Mouse (Mus musculus): ENCODE results near the gene Glrx5. TPM values are rescaled to one million over a fixed set of nuclear protein-coding genes. Genes with fewer than 3 reads are reported as not detected.

Glrx5 gene
- polyA plus RNA-seq, 1 experiment from 2014 or later: 719 TPM

DNA sequence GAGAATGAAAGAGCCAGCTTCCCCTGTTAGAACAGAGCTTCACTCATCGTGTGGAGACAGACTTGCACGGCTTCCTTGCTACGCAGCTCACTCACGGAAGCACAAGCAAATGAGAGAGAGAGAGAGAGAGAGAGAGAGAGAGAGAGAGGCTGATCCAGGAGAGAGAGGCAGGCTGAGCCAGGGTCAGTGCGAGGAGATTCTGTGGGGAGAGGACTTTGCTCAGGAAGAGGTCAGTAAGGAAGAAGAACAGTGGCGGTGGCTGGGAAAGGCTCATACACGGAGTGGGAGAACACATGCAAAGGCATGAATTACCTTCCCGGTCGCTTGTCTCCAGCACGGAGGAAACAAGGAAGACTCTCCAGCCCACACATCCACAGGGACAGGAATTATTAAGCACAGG is 35.3 kb upstream of the Glrx5 start:
- 0 out of 2 replicates have a peak, but pooled peaks cover 3% of the 10 kb centered on the region for H3K27me3 ChIP-seq (replicated peaks)
- no peaks in the 10 kb centered on the region for H3K36me3 ChIP-seq
- H3K4me3 ChIP-seq: no peak overlapping the region
- H3K4me2 ChIP-seq: no peak overlapping the region
- ATAC-seq: no peak
- no peaks in the 10 kb centered on the region for H3K9me3 ChIP-seq (replicated peaks)
- H3K27ac ChIP-seq: no peak overlapping the region
- WGBS (ENCODE audit: insufficient replicate concordance): 79% methylated on average over 10 of the region's 10 CpGs
- H3K9ac ChIP-seq: no peak overlapping the region
- peaks cover 91% of the 10 kb centered on the region for H3K4me1 ChIP-seq

DNA sequence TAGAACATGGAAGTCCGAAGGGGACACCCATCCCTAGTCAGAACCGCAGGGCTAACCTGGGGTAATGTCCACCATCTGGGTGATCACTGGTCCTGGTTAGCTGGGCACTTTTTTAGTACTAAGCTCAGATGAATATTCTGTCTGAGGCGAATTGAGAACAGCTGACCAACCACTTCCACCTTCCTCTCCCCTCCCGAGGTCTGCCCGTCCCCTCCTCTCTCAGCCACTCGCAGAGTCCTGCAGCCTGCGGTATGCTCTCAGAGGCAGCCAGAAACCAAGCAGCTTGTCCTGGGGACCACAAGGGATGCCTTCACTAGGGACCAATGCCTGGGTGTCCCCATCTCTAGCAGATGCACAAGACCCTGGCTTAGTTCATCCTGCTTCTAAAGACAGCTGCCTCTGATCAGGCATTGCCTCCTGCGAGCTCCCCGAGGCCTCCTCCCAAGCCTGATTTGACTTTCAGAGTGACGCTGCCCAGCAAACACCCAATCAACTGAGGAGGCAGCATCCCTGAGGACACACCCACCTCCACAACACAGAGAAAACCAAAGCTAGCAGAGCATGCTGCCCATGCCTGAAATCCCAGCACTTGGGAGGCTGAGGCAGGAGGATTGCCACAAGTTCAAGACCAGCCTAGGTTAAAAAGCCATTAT is 34.7 kb upstream of the Glrx5 start:
- Histone ChIP-seq H3K4me3 (no peak overlapping the region), H3K4me2 (peak overlapping the region; percentile 38; the same call in 1 of the 2 replicates), H3K9ac (no peak overlapping the region), H3K4me1 (peaks cover 91% of the 10 kb centered on the region), H3K27ac (peak overlapping the region; percentile 38; the same call in 1 of the 2 replicates), H3K27me3 (replicated peaks) (0 out of 2 replicates have a peak, but pooled peaks cover 3% of the 10 kb centered on the region), H3K36me3 (no peaks in the 10 kb centered on the region), H3K9me3 (replicated peaks) (no peaks in the 10 kb centered on the region)
- peak; percentile 24; the same call in 1 of the 2 replicates for ATAC-seq
- 46% methylated on average over 10 of the region's 10 CpGs for WGBS (ENCODE audit: insufficient replicate concordance)

DNA sequence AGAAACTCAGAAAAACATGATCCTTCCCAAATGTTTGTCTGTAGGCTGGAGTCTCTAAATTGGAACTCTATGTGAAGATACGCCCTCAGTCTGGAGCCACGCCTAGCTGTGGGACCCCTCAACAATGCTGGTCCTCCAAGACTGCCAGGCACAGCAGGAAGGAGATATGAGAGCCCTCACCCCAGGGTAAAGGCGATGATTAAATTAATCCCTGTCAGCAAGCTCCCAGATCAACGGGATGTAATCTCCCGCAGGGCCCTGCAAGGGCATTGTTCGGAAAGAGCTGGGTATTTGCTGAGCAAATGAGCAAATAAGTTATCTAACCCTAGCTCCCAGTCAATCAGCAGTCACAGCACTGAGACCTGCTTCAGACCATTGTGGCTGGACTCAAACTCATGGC is 33.9 kb upstream of the Glrx5 start:
- Histone ChIP-seq H3K9me3 (replicated peaks) (no peaks in the 10 kb centered on the region), H3K27ac (peak overlapping the region; percentile 42), H3K36me3 (no peaks in the 10 kb centered on the region), H3K9ac (no peak overlapping the region), H3K4me3 (no peak overlapping the region), H3K4me2 (no peak overlapping the region), H3K27me3 (replicated peaks) (0 out of 2 replicates have a peak, but pooled peaks cover 3% of the 10 kb centered on the region), H3K4me1 (peaks cover 95% of the 10 kb centered on the region)
- WGBS (ENCODE audit: insufficient replicate concordance): 39% methylated on average over 6 of the region's 6 CpGs
- ATAC-seq: no peak

DNA sequence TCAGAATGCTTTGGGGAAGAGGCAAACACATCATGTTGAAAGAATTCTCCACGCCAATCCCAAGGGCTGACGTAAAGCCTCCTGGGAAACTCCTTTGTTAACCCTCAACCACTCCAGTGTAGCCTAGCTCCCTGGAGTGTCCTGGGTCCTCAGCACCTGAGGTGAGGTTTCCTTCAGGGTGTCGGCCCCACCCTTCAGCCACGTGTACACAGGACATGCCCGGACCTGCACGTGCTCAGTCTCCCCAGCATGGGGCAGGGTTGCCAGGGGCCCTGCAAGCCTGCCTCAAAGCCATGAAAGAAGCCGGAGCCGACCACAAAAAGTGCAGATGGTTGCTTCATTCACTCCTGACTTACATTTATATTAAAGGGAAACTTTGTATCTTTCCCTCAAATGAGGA is 33.3 kb upstream of the Glrx5 start:
- H3K4me3 ChIP-seq: no peak overlapping the region
- peaks cover 99% of the 10 kb centered on the region for H3K4me1 ChIP-seq
- ATAC-seq: no peak
- H3K9ac ChIP-seq: no peak overlapping the region
- H3K9me3 ChIP-seq (replicated peaks): no peaks in the 10 kb centered on the region
- H3K27me3 ChIP-seq (replicated peaks): 0 out of 2 replicates have a peak, but pooled peaks cover 3% of the 10 kb centered on the region
- H3K27ac ChIP-seq: no peak overlapping the region
- H3K4me2 ChIP-seq: no peak overlapping the region
- no peaks in the 10 kb centered on the region for H3K36me3 ChIP-seq
- 62% methylated on average over 8 of the region's 8 CpGs for WGBS (ENCODE audit: insufficient replicate concordance)

DNA sequence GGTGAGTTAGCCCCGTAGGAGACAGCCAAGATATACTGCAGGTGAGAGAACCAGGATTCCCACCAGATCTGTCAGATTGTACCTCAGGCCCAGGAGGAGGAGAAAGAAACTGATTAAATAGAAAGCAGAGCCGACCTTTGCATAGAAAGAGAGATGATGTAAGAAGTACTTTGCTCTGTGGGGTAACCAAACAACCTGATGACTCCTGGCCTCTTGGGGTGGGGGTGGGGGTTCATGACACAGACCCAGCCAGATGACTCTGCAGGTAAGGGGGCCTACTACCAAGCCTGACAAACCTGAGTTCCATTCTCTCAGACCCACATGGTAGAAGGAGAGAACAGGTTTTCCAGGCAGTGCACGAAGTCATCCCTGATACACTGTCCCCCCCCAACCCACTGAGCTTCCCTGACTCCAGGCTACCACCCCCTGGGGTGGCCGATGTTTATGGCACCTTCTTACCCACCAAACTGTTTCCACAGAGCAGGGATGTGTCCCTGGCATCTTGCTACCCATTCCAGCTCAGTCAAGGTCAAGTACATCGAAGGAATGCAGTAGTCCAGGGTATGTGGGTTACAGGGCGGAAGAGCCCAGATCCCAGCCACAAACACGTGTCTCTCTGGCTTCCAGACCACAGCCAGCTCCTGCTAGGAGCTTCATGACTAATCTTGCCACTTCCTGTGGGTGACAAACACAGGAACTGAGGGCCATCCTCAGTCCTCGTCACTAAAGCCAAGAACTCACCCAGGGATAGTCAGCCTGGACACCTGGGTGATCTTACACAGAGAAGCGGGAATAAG is 31.8 kb upstream of the Glrx5 start:
- no peak for ATAC-seq
- WGBS (ENCODE audit: insufficient replicate concordance): 52% methylated on average over 9 of the region's 9 CpGs
- peaks cover 100% of the 10 kb centered on the region for H3K4me1 ChIP-seq
- H3K9ac ChIP-seq: no peak overlapping the region
- 0 out of 2 replicates have a peak overlapping the region, but pooled peaks have one; percentile 27 for H3K27ac ChIP-seq
- no peak overlapping the region for H3K4me2 ChIP-seq
- no peaks in the 10 kb centered on the region for H3K27me3 ChIP-seq (replicated peaks)
- H3K4me3 ChIP-seq: no peak overlapping the region
- no peaks in the 10 kb centered on the region for H3K36me3 ChIP-seq
- H3K9me3 ChIP-seq (replicated peaks): no peaks in the 10 kb centered on the region

DNA sequence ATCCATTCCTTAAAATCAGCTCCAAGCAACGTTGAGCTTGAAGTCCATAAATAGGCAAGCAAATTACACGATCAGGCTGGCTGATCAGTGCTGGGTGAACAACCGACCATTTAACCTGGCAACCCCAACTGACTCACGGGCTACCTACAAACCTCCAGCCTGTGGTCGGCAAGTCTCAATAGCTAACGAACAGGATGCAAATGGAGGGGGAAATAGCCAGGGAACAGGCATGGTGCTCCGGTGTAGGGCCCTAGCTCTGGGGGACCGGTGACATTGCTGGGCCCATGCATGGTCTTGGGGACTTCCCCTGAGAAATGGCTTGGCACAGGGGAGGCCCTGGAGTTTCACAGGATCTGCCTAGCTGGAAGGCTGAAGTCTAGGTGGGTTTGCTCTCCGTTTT is 31.2 kb upstream of the Glrx5 start:
- H3K27ac ChIP-seq: 0 out of 2 replicates have a peak overlapping the region, but pooled peaks have one; percentile 12
- WGBS (ENCODE audit: insufficient replicate concordance): 51% methylated on average over 9 of the region's 9 CpGs
- no peaks in the 10 kb centered on the region for H3K9me3 ChIP-seq (replicated peaks)
- H3K4me2 ChIP-seq: no peak overlapping the region
- H3K4me3 ChIP-seq: no peak overlapping the region
- H3K36me3 ChIP-seq: no peaks in the 10 kb centered on the region
- H3K9ac ChIP-seq: 0 out of 2 replicates have a peak overlapping the region, but pooled peaks have one; percentile 10
- H3K27me3 ChIP-seq (replicated peaks): no peaks in the 10 kb centered on the region
- H3K4me1 ChIP-seq: peaks cover 100% of the 10 kb centered on the region
- ATAC-seq: no peak

DNA sequence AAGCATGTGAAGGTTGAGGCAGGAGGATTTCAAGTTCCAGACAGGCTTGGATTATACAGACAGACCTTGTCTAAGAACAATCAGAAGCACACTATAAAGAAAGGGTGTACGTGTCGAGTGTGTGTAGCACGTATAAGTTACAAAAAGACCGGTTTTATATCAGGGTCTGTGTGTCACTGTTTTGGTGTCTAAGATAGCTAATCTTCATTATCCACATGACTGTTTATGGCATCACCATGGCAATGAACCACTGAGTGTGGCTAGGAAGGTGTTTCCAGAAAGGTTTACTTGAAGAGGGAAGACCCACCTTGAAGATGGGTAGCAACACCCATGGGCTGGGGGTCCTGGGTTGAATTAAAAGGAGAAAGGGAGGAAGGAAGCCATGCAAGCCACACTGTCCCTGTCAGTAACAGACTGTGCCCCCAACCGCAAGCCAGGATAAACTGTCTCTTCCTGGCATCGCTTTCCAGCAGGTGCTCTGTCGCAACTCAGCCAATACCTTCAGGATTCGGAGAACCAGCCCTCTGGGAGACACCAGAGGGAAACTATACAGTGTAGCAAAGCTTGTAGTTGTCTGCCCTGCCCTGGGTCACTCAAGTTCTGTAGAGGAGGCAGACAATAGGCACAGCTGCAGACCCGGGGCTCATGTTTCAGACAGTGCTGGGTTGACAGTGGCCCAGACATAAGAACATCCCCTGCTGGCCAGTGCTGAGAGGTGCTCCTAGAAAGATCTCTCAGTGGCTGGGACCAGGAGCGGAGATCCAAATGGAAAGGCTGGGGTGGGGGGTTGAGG is 30.0 kb upstream of the Glrx5 start:
- peak overlapping the region; percentile 25 for H3K4me2 ChIP-seq
- no peaks in the 10 kb centered on the region for H3K9me3 ChIP-seq (replicated peaks)
- ATAC-seq: peak; percentile 42
- WGBS (ENCODE audit: insufficient replicate concordance): 46% methylated on average over 10 of the region's 10 CpGs
- H3K9ac ChIP-seq: peak overlapping the region; percentile 29; the same call in 1 of the 2 replicates
- H3K36me3 ChIP-seq: no peaks in the 10 kb centered on the region
- H3K27me3 ChIP-seq (replicated peaks): no peaks in the 10 kb centered on the region
- peaks cover 93% of the 10 kb centered on the region for H3K4me1 ChIP-seq
- no peak overlapping the region for H3K4me3 ChIP-seq
- H3K27ac ChIP-seq: peak overlapping the region; percentile 37

DNA sequence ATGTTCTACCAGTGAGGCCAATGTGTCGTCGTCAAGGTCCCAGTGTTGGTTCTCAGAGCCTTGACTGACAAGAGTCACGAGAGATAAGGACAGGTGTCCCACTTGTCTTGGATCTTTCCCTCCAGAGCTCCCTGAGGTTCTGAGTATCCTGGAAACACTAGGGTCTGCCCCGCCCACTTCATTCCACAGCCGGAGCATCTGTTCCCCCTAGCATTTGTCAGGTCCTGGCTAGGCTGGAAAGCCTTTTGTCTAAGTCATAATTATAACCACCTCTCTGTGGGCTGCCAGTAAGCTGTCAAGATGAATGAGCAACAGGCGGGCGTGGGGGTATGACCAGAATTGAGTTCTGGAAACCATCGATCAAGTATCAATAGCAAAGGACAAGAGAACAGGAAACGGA is 29.3 kb upstream of the Glrx5 start:
- Histone ChIP-seq H3K4me3 (no peak overlapping the region), H3K4me1 (peaks cover 93% of the 10 kb centered on the region), H3K9ac (no peak overlapping the region), H3K9me3 (replicated peaks) (no peaks in the 10 kb centered on the region), H3K27me3 (replicated peaks) (0 out of 2 replicates have a peak, but pooled peaks cover 2% of the 10 kb centered on the region), H3K36me3 (no peaks in the 10 kb centered on the region), H3K4me2 (peak overlapping the region; percentile 25; the same call in 1 of the 2 replicates), H3K27ac (no peak overlapping the region)
- WGBS (ENCODE audit: insufficient replicate concordance): 53% methylated on average over 9 of the region's 9 CpGs
- ATAC-seq: no peak

DNA sequence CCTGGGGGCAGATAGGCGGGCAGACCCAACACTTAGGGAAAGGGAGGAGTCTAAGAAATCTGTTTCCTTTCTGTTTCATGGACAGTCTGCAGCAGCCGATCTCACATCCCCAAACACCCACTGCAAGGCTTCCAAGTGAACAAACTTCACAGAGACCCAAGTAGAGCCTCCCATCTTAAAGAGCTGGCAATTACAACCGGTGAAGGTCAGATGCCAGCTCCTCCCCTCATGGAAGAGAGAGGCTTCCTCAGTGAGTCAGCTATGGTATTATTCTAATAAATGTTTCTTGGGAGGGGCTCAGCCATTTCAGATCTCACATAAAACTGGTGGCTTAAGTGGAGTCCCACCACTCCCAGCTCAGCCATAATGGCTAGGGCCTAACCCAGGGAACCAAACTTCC is 28.8 kb upstream of the Glrx5 start:
- Histone ChIP-seq H3K27ac (no peak overlapping the region), H3K36me3 (no peaks in the 10 kb centered on the region), H3K9me3 (replicated peaks) (no peaks in the 10 kb centered on the region), H3K4me2 (no peak overlapping the region), H3K4me1 (peaks cover 93% of the 10 kb centered on the region), H3K9ac (no peak overlapping the region), H3K4me3 (no peak overlapping the region), H3K27me3 (replicated peaks) (0 out of 2 replicates have a peak, but pooled peaks cover 5% of the 10 kb centered on the region)
- 53% methylated on average over 3 of the region's 3 CpGs for WGBS (ENCODE audit: insufficient replicate concordance)
- ATAC-seq: no peak

DNA sequence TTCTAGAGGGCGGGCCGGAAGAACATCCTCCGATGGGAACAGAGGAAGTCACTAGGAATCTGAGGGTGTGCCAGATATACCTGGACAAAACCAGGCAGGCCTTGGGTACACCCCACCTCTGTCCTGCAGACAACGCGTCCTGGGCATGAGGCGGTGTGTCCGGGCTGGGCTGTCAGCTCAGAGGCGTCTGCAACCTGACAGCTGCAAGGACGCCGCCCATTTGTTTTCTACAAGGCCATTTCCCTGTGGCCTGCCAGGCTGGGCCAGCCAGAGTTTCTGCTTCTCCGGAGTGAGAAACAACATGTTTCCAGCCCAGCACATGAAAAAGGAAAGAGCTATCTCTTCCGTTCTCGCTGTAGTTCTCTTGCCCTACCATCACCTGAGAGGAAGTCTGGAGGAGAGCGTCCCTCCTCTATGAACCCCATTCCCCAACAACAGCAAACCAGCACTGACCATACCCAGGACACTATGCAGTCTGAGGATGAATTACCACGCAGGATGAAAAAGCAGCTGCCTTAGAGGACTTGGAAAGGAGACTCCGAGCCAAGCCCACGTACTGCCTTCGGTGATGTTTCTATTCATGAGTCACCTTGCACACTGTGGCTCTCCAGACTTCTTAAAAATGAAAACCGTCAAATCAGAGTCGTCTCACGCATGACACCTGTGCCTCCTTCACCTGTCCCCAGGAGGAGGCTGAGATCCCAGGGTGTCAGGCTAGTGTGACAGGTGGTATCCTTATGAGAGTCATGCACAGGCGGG is 27.4 kb upstream of the Glrx5 start:
- no peak overlapping the region for H3K9ac ChIP-seq
- peaks cover 89% of the 10 kb centered on the region for H3K4me1 ChIP-seq
- no peak overlapping the region for H3K4me2 ChIP-seq
- ATAC-seq: no peak
- WGBS (ENCODE audit: insufficient replicate concordance): 64% methylated on average over 22 of the region's 22 CpGs
- H3K9me3 ChIP-seq (replicated peaks): no peaks in the 10 kb centered on the region
- no peak overlapping the region for H3K4me3 ChIP-seq
- H3K27me3 ChIP-seq (replicated peaks): 0 out of 2 replicates have a peak, but pooled peaks cover 5% of the 10 kb centered on the region
- no peak overlapping the region; the same call in 1 of the 2 replicates for H3K27ac ChIP-seq
- no peaks in the 10 kb centered on the region for H3K36me3 ChIP-seq

DNA sequence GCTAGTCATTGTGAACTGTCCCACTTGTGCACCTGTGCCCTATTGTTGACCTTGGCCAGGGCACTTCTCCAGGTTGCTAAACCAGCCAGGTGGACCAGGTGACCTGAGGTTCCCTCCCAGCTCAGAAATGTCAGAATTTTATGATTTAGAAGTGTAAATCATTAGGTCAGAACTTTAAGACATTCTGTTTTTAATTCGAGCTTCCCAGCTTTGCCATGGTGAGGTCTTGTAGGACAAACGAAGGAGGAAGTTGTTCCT is 26.8 kb upstream of the Glrx5 start:
- 0 out of 2 replicates have a peak, but pooled peaks cover 5% of the 10 kb centered on the region for H3K27me3 ChIP-seq (replicated peaks)
- H3K4me3 ChIP-seq: no peak overlapping the region
- WGBS (ENCODE audit: insufficient replicate concordance): 23% methylated on average over 2 of the region's 2 CpGs
- H3K9ac ChIP-seq: no peak overlapping the region
- peaks cover 89% of the 10 kb centered on the region for H3K4me1 ChIP-seq
- H3K4me2 ChIP-seq: no peak overlapping the region
- no peaks in the 10 kb centered on the region for H3K9me3 ChIP-seq (replicated peaks)
- H3K27ac ChIP-seq: no peak overlapping the region
- ATAC-seq: no peak
- H3K36me3 ChIP-seq: no peaks in the 10 kb centered on the region
